Mouse (Mus musculus) hindbrain, embryonic 11.5 days (tissue): Measurements from ENCODE around the gene Hmga1. TPM values are rescaled to one million over a fixed set of nuclear protein-coding genes. Genes with fewer than 3 reads are reported as not detected.

Experiments
- ATAC-seq: fragments of 200-750 bp; cut with Nextera tagmentation; 2 replicates; pipeline ENCODE4 v1.8.0; 2017; ENCODE audit warnings: mild to moderate bottlenecking, moderate TSS enrichment, moderate library complexity; ENCODE audit not compliant: low FRiP score
- DNase-seq: peaks from one replicate; pipeline ENCODE4 v3.0.0-alpha.2; 2015; ENCODE audit warnings: low spot score
- H3K27ac ChIP-seq: fragments of 300-500 bp; sonication (generic); 2 replicates; pipeline ENCODE4 v1.5.1; 2014; ENCODE audit warnings: mild to moderate bottlenecking, low read depth, low read length
- H3K27me3 ChIP-seq: fragments of 300-500 bp; sonication (generic); 2 replicates; pipeline ENCODE4 v1.6.1; 2014; ENCODE audit warnings: mild to moderate bottlenecking, low read length, moderate library complexity, mixed read lengths; ENCODE audit not compliant: control insufficient read depth, insufficient read depth
- H3K36me3 ChIP-seq: fragments of 300-500 bp; sonication (generic); 2 replicates; pipeline ENCODE4 v1.6.1; 2014; ENCODE audit warnings: mild to moderate bottlenecking, low read length, moderate library complexity, mixed read lengths; ENCODE audit not compliant: control insufficient read depth, insufficient read depth
- H3K4me1 ChIP-seq: fragments of 300-500 bp; sonication (generic); replicated peaks from 2 replicates; pipeline ENCODE4 v1.6.1; 2014; ENCODE audit warnings: low read length, mixed read lengths; ENCODE audit not compliant: control insufficient read depth, insufficient read depth
- H3K4me2 ChIP-seq: fragments of 300-500 bp; sonication (generic); replicated peaks from 2 replicates; pipeline ENCODE4 v1.6.1; 2014; ENCODE audit warnings: mild to moderate bottlenecking, low read depth, low read length
- H3K4me3 ChIP-seq: fragments of 300-500 bp; sonication (generic); 2 replicates; pipeline ENCODE4 v1.5.1; 2014; ENCODE audit warnings: low read depth, low read length
- H3K9ac ChIP-seq: fragments of 300-500 bp; sonication (generic); 2 replicates; pipeline ENCODE4 v1.6.1; 2014; ENCODE audit warnings: low read depth, low read length
- H3K9me3 ChIP-seq: fragments of 300-500 bp; sonication (generic); 2 replicates; pipeline ENCODE4 v1.6.1; 2016; ENCODE audit warnings: low read length; ENCODE audit not compliant: control insufficient read depth
- WGBS: fragments of 180-500 bp; shearing (Covaris S2); extraction: QIAGEN DNeasy Blood & Tissue Kit; methylation state at CpG from one replicate; pipeline ENCODE4 v1.1.7; 2014; 5-methylcytosine and 5-hydroxymethylcytosine counted together
- polyA plus RNA-seq: library from polyadenylated mRNA; unstranded; fragments of >200 nt; fragmentation: Nextera tagmentation; extraction: Ambion mirVana; gene quantifications from 2 replicates; pipeline ENCODE4 v1.2.1, GENCODE M21; 2014

Hmga1 gene
- polyA plus RNA-seq, 1 experiment from 2014 or later: 305 TPM

GRCm38 (mm10) chr17:27511865-27512618 lies 44.3 kb upstream of the Hmga1 start:
- ATAC-seq (peak; percentile 43), DNase-seq (peak; percentile 64)
- Histone ChIP-seq H3K9me3 (no peaks in the 10 kb centered on the region), H3K27ac (peak overlapping the region; percentile 79), H3K4me2 (peak overlapping the region; percentile 99), H3K36me3 (no peaks in the 10 kb centered on the region), H3K4me3 (peak overlapping the region; percentile 66), H3K9ac (peak overlapping the region; percentile 81), H3K27me3 (peaks cover 32% of the 10 kb centered on the region), H3K4me1 (peaks cover 16% of the 10 kb centered on the region)
- 1% methylated on average over 62 of the region's 64 CpGs for WGBS

- H3K27me3 ChIP-seq: peaks cover 32% of the 10 kb centered on the region
- H3K4me1 ChIP-seq: peaks cover 12% of the 10 kb centered on the region
- DNase-seq (peak; percentile 61), ATAC-seq (peak; percentile 27; the same call in 1 of the 2 replicates)
- H3K36me3 ChIP-seq: no peaks in the 10 kb centered on the region
- H3K4me3 ChIP-seq: peak overlapping the region; percentile 66
- 1% methylated on average over 53 of the region's 78 CpGs for WGBS
- peak overlapping the region; percentile 81 for H3K9ac ChIP-seq
- H3K27ac ChIP-seq: peak overlapping the region; percentile 79
- H3K9me3 ChIP-seq: no peaks in the 10 kb centered on the region
- peak overlapping the region; percentile 99 for H3K4me2 ChIP-seq
Observed at GRCm38 (mm10) chr17:27512619-27513161, 43.6 kb upstream of the Hmga1 start.

GRCm38 (mm10) chr17:27513279-27513915 lies 42.9 kb upstream of the Hmga1 start:
- no peaks in the 10 kb centered on the region for H3K36me3 ChIP-seq
- H3K9ac ChIP-seq: peak overlapping the region; percentile 81
- under 1% methylated on average over 51 of the region's 66 CpGs for WGBS
- DNase-seq (peak; percentile 56), ATAC-seq (no peak)
- H3K27ac ChIP-seq: peak overlapping the region; percentile 79
- H3K27me3 ChIP-seq: peaks cover 32% of the 10 kb centered on the region
- no peaks in the 10 kb centered on the region for H3K9me3 ChIP-seq
- peaks cover 10% of the 10 kb centered on the region for H3K4me1 ChIP-seq
- peak overlapping the region; percentile 99 for H3K4me2 ChIP-seq
- H3K4me3 ChIP-seq: peak overlapping the region; percentile 66

DNA sequence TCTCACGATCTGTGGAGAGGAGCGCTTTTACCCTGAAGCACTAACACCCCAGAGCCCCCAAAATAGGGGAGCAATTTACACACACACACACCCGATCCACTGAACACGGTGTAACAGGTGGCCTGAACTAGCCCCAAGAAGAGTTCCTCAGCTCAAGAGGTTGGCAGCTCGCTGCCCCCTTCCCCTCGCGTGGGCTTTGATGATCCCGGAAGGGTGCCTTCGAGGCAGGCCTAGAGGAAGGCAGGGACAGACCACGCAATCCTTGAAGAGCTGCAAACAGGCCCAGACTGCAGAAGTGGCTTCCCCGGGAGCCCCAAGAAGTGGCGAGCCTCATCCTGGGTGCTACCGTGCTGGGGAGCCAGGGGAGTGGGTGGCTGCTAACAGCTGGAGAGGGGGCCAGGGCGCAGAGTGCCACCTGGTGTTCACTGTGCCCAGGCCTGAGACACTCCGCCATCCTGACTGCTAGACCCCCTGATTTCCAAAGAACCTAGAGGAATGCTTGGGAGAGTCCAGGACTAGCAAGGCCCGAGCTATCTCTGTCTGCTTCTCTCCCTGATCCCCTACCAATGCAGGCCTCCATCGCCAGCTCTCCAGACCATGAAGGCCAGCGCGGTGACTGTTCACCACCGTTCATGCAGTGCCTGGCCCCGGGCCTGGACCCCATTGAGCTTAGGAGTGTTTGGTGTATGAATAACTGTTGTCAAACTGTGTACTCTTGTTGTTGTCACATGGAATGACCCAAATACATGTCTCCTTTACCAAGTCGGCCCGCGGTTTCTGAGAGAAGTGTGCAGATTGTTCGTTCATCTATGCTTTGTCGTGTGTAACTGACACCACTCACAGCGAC lies 42.2 kb upstream of the Hmga1 start:
- peaks cover 29% of the 10 kb centered on the region for H3K27me3 ChIP-seq
- H3K4me1 ChIP-seq: peaks cover 14% of the 10 kb centered on the region
- no peak overlapping the region for H3K27ac ChIP-seq
- ATAC-seq (peak; percentile 34; the same call in 1 of the 2 replicates), DNase-seq (no peak)
- H3K4me3 ChIP-seq: peak overlapping the region; percentile 66
- peak overlapping the region; percentile 81 for H3K9ac ChIP-seq
- H3K36me3 ChIP-seq: no peaks in the 10 kb centered on the region
- 32% methylated on average over 27 of the region's 27 CpGs for WGBS
- H3K4me2 ChIP-seq: peak overlapping the region; percentile 99
- H3K9me3 ChIP-seq: no peaks in the 10 kb centered on the region

- peaks cover 27% of the 10 kb centered on the region for H3K27me3 ChIP-seq
- H3K27ac ChIP-seq: peak overlapping the region; percentile 73
- H3K9ac ChIP-seq: no peak overlapping the region
- H3K4me1 ChIP-seq: peaks cover 15% of the 10 kb centered on the region
- H3K36me3 ChIP-seq: no peaks in the 10 kb centered on the region
- peak; percentile 40; the same call in 1 of the 2 replicates for ATAC-seq
- no peak overlapping the region for H3K4me3 ChIP-seq
- no peak for DNase-seq
- H3K4me2 ChIP-seq: no peak overlapping the region
- WGBS: 21% methylated on average over 9 of the region's 9 CpGs
- H3K9me3 ChIP-seq: no peaks in the 10 kb centered on the region
Observed at GRCm38 (mm10) chr17:27518296-27518695, 38.0 kb upstream of the Hmga1 start.

- 22% methylated on average over 15 of the region's 15 CpGs for WGBS
- Histone ChIP-seq H3K36me3 (no peaks in the 10 kb centered on the region), H3K4me2 (peak overlapping the region; percentile 8; the same call in 1 of the 2 replicates), H3K9ac (peak overlapping the region; percentile 42; the same call in 1 of the 2 replicates), H3K27me3 (peaks cover 21% of the 10 kb centered on the region), H3K9me3 (no peaks in the 10 kb centered on the region), H3K4me3 (no peak overlapping the region), H3K27ac (peak overlapping the region; percentile 73), H3K4me1 (peaks cover 9% of the 10 kb centered on the region)
- DNase-seq (peak; percentile 70), ATAC-seq (peak; percentile 31)
Observed at GRCm38 (mm10) chr17:27518700-27519595, 37.3 kb upstream of the Hmga1 start.

DNA sequence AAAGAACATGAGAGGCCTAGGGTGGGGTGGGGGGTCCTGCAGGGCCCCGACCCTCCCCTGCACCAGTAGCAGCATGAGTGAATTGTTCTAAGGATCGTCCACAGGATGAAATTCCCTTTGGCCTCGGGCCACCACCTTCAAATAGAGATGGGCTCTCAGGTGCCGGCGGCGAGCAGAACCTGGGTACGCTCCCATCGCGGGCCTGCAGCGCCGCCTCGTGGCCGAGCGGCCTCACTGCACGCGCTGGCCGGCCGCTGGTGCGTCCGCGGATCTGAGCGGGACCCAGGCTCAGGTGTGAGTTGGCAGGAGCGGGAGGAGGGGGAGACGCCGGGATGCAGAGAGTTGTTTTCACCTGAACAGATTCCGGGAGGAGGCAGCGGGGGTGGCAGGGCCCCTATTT lies 35.7 kb upstream of the Hmga1 start:
- H3K4me3 ChIP-seq: no peak overlapping the region
- 2% methylated on average over 26 of the region's 27 CpGs for WGBS
- H3K4me2 ChIP-seq: peak overlapping the region; percentile 23
- ATAC-seq (peak; percentile 29), DNase-seq (peak; percentile 88)
- no peak overlapping the region for H3K9ac ChIP-seq
- H3K36me3 ChIP-seq: no peaks in the 10 kb centered on the region
- H3K9me3 ChIP-seq: no peaks in the 10 kb centered on the region
- peaks cover 9% of the 10 kb centered on the region for H3K4me1 ChIP-seq
- H3K27me3 ChIP-seq: peaks cover 10% of the 10 kb centered on the region
- no peak overlapping the region for H3K27ac ChIP-seq
